Mouse (Mus musculus): Measurements from ENCODE around the gene Tbx5.
"Not testable (repeated sequence)": the region's sequence is repeated elsewhere in the genome, so short reads cannot be mapped to it uniquely, and the experiment has no call there.

Gene Tbx5

GRCm38 (mm10) chr5:119842701-119843393, 10.4 kb downstream of the Tbx5 start:
- DNase-seq (ENCODE audit: low read depth, low spot score) = no peak

GRCm38 (mm10) chr5:119843394-119843777, 10.9 kb downstream of the Tbx5 start:
- no peak for DNase-seq (ENCODE audit: low read depth, low spot score)

DNA sequence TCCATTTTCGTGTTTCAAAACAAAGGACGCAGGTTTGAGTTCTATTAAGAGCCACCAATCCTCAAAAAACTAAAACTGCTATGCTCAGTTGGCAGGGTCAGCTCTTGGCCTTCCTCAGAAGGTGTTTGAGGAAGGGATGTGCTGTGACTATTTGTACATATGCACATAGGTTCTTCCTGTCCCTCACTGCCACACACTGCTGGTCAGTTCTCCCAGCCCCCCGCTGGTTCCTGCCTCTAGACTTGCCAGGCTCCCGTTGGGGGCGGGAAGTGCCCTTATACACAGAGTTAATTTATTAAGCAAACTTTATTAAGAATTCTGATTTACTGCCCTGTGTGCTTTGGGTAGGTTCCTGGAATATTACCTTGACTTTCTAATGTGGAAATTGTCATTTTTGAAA, 11.9 kb downstream of the Tbx5 start:
- no peak for DNase-seq (ENCODE audit: low read depth, low spot score)

DNA sequence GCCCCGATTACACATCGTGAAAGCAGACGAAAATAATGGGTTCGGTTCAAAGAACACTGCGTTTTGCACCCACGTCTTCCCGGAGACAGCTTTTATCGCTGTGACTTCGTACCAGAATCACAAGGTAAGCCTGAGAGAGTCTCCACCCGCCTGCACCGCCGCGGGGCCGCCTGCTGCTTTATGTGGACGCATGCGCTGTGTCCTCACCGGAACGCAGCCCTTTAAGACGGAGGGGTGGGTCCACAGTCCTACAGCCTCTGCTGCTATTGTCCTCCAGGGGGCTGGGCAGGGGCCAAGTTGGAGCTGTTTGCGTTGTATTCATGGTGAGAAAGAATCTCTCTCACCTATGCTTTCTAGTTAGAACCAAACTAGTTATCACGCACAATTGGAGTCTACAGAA, 12.5 kb downstream of the Tbx5 start:
- DNase-seq (ENCODE audit: low read depth, low spot score) = peak; percentile 24

- DNase-seq (ENCODE audit: low read depth, low spot score) = no peak
Observed at GRCm38 (mm10) chr5:119857052-119857451, 24.6 kb downstream of the Tbx5 start.

- no peak for DNase-seq (ENCODE audit: low read depth, low spot score)
Observed at GRCm38 (mm10) chr5:119861301-119861700, 28.8 kb downstream of the Tbx5 start.

GRCm38 (mm10) chr5:119862431-119862830, 30.0 kb downstream of the Tbx5 start:
- no peak for DNase-seq (ENCODE audit: low read depth, low spot score)

- peak; percentile 52 for DNase-seq (ENCODE audit: low read depth, low spot score)
Observed at GRCm38 (mm10) chr5:119866277-119867235, 34.1 kb downstream of the Tbx5 start.

DNA sequence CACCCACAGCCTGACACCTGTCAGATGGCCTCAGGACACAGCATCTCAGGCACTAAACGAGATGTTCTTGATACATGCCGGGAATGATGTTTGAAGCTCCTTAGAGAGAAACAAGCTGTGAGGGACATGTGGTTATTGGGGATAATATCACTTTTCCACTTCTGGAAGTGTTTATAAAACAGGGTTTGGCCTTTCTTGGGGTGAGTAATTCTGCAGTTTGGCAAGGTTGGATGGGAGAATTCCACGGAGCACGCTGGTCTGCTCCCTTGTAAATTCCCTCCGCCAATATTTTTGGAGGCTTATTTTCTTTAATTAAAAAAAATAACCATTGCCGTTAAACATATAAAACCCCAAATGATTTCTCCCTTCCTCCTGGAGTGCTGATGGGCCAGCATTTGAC, 35.5 kb downstream of the Tbx5 start:
- DNase-seq (ENCODE audit: low read depth, low spot score) = no peak

GRCm38 (mm10) chr5:119875421-119875820, 43.0 kb downstream of the Tbx5 start:
- DNase-seq (ENCODE audit: low read depth, low spot score) = no peak

DNA sequence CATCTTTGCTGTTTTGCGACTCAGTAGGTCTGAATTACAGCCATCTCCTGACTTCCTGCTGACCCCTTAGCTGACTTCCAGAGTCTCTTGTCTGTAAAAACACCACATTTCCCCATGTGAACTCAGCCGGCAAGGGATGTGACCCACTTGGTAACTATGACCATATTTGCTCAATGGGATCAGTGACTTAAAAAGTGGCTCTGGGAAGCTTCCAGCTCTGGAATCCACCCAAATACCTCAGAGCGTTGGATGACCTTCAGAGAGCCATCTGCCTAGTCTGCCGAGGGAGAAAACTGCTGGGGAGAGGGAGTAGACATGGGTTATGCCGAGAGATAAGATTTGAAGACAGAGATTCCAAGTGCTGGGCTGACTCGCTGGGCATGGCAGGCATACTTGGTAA, 44.7 kb downstream of the Tbx5 start:
- peak; percentile 15 for DNase-seq (ENCODE audit: low read depth, low spot score)

DNA sequence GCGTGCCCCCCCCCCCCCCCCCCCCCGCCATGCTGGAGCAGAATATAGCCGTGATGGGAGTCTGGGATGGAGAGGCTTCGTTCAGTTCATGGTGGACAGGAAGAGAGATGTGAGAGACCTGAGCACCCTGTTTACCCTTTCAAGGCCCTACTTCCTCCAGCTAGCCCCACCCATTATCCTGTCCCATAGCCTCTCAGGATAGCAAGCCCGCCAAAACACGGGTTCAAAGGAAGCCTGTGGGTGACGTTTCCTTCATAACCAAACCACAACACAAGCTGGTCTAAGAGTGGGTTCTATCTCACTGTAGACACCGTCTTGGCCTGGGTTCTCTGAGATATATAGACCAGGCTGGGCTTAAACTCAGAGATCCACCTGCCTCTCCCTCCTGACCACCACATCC, 53.1 kb downstream of the Tbx5 start:
- no peak for DNase-seq (ENCODE audit: low read depth, low spot score)

GRCm38 (mm10) chr5:119887381-119887780, 54.9 kb downstream of the Tbx5 start:
- DNase-seq (ENCODE audit: low read depth, low spot score) = peak; percentile 15

DNA sequence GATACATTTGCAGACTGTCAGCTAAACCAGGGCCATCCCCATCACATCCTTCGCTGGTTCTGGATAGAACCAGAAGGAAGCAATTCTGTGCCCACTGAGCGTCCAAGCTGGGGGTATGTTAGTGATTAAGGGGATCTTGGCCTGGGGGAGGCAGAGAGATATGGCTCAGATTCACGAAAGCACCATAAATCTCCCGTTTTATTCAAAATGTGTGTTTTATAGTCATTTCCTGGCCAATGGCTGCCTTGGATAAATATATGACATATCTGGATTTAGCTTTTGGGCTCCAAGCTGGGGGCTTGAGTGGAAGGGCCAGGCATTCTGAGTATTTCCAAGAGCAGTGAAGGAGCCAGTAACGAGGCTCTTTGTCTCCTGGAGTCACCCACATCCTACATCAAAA, 59.5 kb downstream of the Tbx5 start:
- DNase-seq (ENCODE audit: low read depth, low spot score) = no peak

DNA sequence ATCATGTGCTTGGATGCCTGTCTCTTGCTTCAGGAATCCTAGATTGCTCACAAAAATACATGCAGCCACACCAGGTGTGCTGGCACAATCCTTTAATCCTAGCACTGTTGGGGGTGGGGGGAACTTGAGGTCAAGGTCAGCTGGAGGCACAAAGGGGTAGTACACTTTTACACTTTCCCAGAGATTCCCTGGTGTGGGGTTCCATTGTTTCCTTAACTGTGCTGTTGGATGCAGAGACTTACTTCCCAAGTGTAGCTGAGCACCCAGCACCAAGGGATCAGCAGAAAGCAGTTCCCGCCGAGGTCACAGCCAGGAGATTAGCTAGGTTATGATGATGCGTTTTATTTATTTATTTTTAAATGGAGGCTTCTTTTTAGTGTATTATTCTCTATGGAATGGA, 60.6 kb downstream of the Tbx5 start:
- DNase-seq (ENCODE audit: low read depth, low spot score) = no peak

DNA sequence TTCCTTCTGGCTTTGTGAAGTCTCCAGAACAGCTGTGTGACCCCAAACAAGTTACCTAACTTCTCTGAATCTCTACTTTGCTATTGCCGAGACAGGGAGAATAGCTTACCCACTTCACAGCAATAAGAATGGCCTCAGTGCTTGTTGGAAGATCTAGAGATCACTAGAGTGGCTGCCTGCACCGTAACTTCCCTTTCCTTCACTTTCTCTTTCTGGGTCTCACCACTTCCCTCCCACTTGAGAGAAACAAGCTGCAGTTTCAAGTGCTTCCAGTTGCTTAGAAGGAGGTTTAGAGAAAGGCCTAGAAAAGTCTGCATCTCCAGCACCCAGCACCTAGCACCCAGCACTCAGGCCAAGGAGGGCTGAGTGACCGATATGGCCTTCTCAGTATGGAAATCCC, 64.1 kb downstream of the Tbx5 start:
- no peak for DNase-seq (ENCODE audit: low read depth, low spot score)

DNA sequence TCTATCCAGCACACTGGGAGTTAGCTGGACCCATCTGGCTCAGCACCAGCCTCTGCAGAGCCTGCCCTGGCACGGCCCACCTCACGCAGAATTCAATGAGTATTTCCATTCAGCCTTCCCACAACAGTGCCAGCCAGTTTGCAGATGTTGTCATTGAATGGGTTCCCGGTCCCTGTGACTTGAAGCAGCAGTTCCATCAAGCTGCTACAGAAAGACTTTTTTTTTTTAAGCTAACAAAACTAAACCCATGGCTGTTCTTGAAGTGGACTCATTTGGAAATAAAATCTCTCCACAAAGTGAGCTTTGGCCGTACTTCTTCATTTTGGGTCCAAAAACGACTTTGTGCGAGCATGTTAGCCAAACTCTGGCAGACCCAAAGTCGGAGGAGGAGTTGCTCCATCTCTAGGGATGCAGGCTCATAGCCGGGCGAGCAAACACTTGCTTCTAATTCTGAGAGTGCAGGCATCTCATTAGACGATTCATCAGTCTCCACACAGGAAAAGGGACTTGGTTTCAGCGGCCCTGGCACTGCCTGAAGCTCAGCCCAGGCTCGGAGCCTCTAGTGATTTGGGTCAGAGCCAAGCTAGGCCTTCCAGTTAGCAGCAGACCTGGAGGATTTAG, 84.2 kb downstream of the Tbx5 start:
- DNase-seq (ENCODE audit: low read depth, low spot score) = peak; percentile 85

DNA sequence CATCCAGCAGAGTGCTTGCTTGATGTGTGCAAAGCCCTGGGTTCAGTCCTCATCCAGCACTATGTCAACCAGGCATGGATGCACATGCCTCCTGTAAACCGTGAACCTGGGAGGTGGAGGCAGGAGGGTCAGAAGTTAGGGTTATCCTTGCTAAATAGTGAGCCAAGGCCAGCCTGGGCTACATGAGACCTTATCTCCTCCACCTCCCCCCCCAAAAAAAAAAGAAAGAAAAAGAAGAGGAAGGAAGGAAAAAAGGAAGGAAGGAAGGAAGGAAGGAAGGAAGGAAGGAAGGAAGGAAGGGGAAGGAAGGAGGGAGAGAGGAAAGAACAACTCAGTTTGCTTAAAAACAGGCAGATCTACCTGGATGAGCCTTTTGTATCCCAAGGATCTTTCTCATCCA, 85.9 kb downstream of the Tbx5 start:
- DNase-seq (ENCODE audit: low read depth, low spot score) = not testable (repeated sequence)

DNA sequence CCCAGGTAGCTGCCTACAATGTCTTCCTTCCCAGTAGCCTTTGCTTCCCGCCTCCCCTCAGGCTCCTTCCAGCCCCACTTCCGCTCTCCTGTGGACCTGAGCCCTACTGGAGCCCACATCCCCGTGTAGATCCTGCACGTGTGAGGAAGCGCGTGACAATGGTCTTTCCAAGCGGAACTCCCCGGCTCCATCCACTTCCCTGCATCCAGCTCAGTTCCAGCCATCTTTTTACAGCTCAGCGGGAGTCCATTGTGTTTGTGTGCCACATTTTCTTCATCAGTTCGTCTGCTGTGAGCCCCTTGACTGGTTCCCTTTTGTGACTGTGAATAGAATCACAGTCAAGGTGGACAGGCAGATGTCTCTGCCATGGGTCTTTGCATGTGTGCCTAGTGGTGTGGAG, 88.5 kb downstream of the Tbx5 start:
- DNase-seq (ENCODE audit: low read depth, low spot score) = no peak

- peak; percentile 7 for DNase-seq (ENCODE audit: low read depth, low spot score)
Observed at GRCm38 (mm10) chr5:119922229-119922628, 89.8 kb downstream of the Tbx5 start.
